Mouse (Mus musculus): ENCODE results near the gene Cbx2.

GRCm38 (mm10) chr11:118980388-118980787 lies 42.4 kb upstream of the Cbx2 start:
- TF ChIP-seq CTCF (IDR thresholded peaks at IDR 0.05; ENCODE audit: control insufficient read depth, insufficient read depth, insufficient read length) (no peak), MYOG (IDR thresholded peaks at IDR 0.05; ENCODE audit: control insufficient read depth, extremely low read depth, insufficient read length) (no peak)
